Mouse (Mus musculus) stomach, postnatal 0 days (tissue): ENCODE data around the gene Hoxd11.

Experiments
- CTCF ChIP-seq: IDR thresholded peaks from 2 replicates; pipeline ENCODE4 v1.5.1; 2016; ENCODE audit warnings: antibody characterized with exemption, low read depth, mild to moderate bottlenecking, moderate library complexity
- EP300 ChIP-seq: optimal IDR thresholded peaks from 2 replicates; pipeline ENCODE3; 2016; ENCODE audit warnings: antibody characterized with exemption

DNA sequence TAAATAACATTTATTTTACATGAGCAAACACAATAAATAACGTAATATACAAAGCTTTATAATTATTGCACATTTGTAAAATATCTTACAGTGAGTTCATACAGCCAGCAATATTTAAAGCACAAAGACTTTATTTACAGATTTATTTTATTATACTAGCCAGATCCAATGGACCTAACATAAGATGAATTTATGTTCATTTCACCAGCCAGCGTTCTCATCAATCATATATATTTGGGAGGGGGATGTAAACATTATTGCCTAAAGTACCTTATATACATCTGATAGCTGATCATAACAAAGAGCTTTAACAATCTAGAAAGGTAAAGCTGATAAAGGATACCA lies 26.4 kb upstream of the Hoxd11 start:
- no peak for TF ChIP-seq EP300
- TF ChIP-seq CTCF, result no peak
